Mouse (Mus musculus) midbrain, embryonic 11.5 days (tissue): Measurements from ENCODE around the gene Kcnj9. TPM values are rescaled to one million over a fixed set of nuclear protein-coding genes. Genes with fewer than 3 reads are reported as not detected.

Source experiments
- ATAC-seq: fragments of 200-750 bp; cut with Nextera tagmentation; 2 replicates; pipeline ENCODE4 v1.8.0; 2017; ENCODE audit warnings: moderate TSS enrichment, moderate library complexity; ENCODE audit not compliant: low FRiP score
- DNase-seq: peaks from one replicate; pipeline ENCODE4 v3.0.0; 2015; ENCODE audit warnings: low spot score; ENCODE audit errors: missing footprints
- H3K27ac ChIP-seq: fragments of 300-500 bp; sonication (generic); 2 replicates; pipeline ENCODE4 v1.5.1; 2014; ENCODE audit warnings: low read depth, low read length
- H3K27me3 ChIP-seq: fragments of 300-500 bp; sonication (generic); 2 replicates; pipeline ENCODE4 v1.6.1; 2014; ENCODE audit warnings: mild to moderate bottlenecking, low read length, moderate library complexity, mixed read lengths; ENCODE audit not compliant: control insufficient read depth, insufficient read depth
- H3K36me3 ChIP-seq: fragments of 300-500 bp; sonication (generic); 2 replicates; pipeline ENCODE4 v1.6.1; 2014; ENCODE audit warnings: mild to moderate bottlenecking, low read length, moderate library complexity, mixed read lengths; ENCODE audit not compliant: control insufficient read depth, insufficient read depth
- H3K4me1 ChIP-seq: fragments of 300-500 bp; sonication (generic); 2 replicates; pipeline ENCODE4 v1.6.1; 2014; ENCODE audit warnings: low read length; ENCODE audit not compliant: control insufficient read depth, insufficient read depth
- H3K4me2 ChIP-seq: fragments of 300-500 bp; sonication (generic); 2 replicates; pipeline ENCODE4 v1.6.1; 2014; ENCODE audit warnings: mild to moderate bottlenecking, moderate library complexity
- H3K4me3 ChIP-seq: fragments of 300-500 bp; sonication (generic); 2 replicates; pipeline ENCODE4 v1.5.1; 2014; ENCODE audit warnings: low read depth, low read length
- H3K9ac ChIP-seq: fragments of 300-500 bp; sonication (generic); 2 replicates; pipeline ENCODE4 v1.6.1; 2014; ENCODE audit warnings: low read length
- H3K9me3 ChIP-seq: fragments of 300-500 bp; sonication (generic); 2 replicates; pipeline ENCODE4 v1.6.1; 2016; ENCODE audit warnings: low read length; ENCODE audit not compliant: control insufficient read depth
- WGBS: fragments of 180-500 bp; shearing (Covaris S2); extraction: QIAGEN DNeasy Blood & Tissue Kit; methylation state at CpG from one replicate; pipeline ENCODE4 v1.1.7; 2014; 5-methylcytosine and 5-hydroxymethylcytosine counted together
- polyA plus RNA-seq: library from polyadenylated mRNA; unstranded; fragments of >200 nt; fragmentation: Nextera tagmentation; extraction: Ambion mirVana; gene quantifications from 2 replicates; pipeline ENCODE4 v1.2.1, GENCODE M21; 2014

Gene Kcnj9
- polyA plus RNA-seq, 1 experiment from 2014 or later: 0.37 TPM

- Histone ChIP-seq H3K9ac (no peak overlapping the region), H3K4me3 (no peak overlapping the region), H3K27ac (no peak overlapping the region), H3K4me2 (no peak overlapping the region), H3K27me3 (peaks cover 35% of the 10 kb centered on the region), H3K9me3 (no peaks in the 10 kb centered on the region), H3K4me1 (peaks cover 30% of the 10 kb centered on the region), H3K36me3 (no peaks in the 10 kb centered on the region)
- 93% methylated on average over 16 of the region's 16 CpGs for WGBS
- DNase-seq (peak; percentile 73), ATAC-seq (no peak)
Observed at GRCm38 (mm10) chr1:172327206-172328001, 1.7 kb downstream of the Kcnj9 start.

DNA sequence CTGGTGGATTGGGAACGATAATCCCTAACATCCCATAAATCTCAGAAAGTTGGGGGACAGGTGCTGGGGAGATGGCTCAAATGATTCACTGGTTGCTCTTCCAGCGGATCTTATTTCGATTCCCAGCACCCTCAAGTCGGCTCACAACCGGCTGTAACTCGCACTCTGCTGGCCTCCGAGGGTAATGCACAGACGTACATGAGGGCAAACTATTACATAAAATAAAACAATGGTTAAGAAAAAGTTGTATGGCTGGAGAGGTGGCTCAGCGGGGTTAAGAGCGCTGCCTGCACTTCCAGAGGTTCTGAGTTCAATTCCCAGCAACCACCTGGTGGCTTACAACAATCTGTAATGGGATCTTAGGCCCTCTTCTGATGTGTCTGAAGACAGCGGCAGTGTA, 2.4 kb downstream of the Kcnj9 start:
- DNase-seq: peak; percentile 81
- Histone ChIP-seq H3K9ac (no peak overlapping the region), H3K4me2 (peak overlapping the region; percentile 71), H3K27me3 (peaks cover 37% of the 10 kb centered on the region), H3K4me3 (peak overlapping the region; percentile 38; the same call in 1 of the 2 replicates), H3K9me3 (no peaks in the 10 kb centered on the region), H3K36me3 (no peaks in the 10 kb centered on the region), H3K4me1 (peaks cover 30% of the 10 kb centered on the region), H3K27ac (no peak overlapping the region)
- WGBS: 60% methylated on average over 11 of the region's 11 CpGs
- no peak for ATAC-seq

- H3K27ac ChIP-seq: no peak overlapping the region
- 22% methylated on average over 94 of the region's 94 CpGs for WGBS
Observed at GRCm38 (mm10) chr1:172325680-172326535, 3.2 kb downstream of the Kcnj9 start.

GRCm38 (mm10) chr1:172324725-172325124, 4.4 kb downstream of the Kcnj9 start:
- no peaks in the 10 kb centered on the region for H3K9me3 ChIP-seq
- ATAC-seq (peak; percentile 39; the same call in 1 of the 2 replicates), DNase-seq (peak; percentile 97)
- WGBS: 10% methylated on average over 7 of the region's 7 CpGs
- H3K9ac ChIP-seq: no peak overlapping the region
- no peak overlapping the region for H3K4me3 ChIP-seq
- H3K27me3 ChIP-seq: peaks cover 34% of the 10 kb centered on the region
- no peak overlapping the region for H3K27ac ChIP-seq
- peaks cover 32% of the 10 kb centered on the region for H3K4me1 ChIP-seq
- no peak overlapping the region for H3K4me2 ChIP-seq
- H3K36me3 ChIP-seq: no peaks in the 10 kb centered on the region

More at GRCm38 (mm10) chr1:172325680-172326535, 3.2 kb downstream of the Kcnj9 start:
- peak overlapping the region; percentile 38 for H3K4me3 ChIP-seq
- H3K9ac ChIP-seq: peak overlapping the region; percentile 52
- peaks cover 30% of the 10 kb centered on the region for H3K4me1 ChIP-seq
- no peaks in the 10 kb centered on the region for H3K9me3 ChIP-seq
- no peak for DNase-seq
- ATAC-seq: peak; percentile 27
- H3K36me3 ChIP-seq: no peaks in the 10 kb centered on the region
- H3K4me2 ChIP-seq: peak overlapping the region; percentile 71
- H3K27me3 ChIP-seq: peaks cover 37% of the 10 kb centered on the region

- H3K4me2 ChIP-seq: no peak overlapping the region
- H3K4me3 ChIP-seq: no peak overlapping the region
- ATAC-seq (no peak), DNase-seq (no peak)
- H3K9me3 ChIP-seq: no peaks in the 10 kb centered on the region
- no peak overlapping the region for H3K27ac ChIP-seq
- WGBS: 55% methylated on average over 6 of the region's 6 CpGs
- H3K36me3 ChIP-seq: peaks cover 2% of the 10 kb centered on the region; the same call in 1 of the 2 replicates
- peaks cover 34% of the 10 kb centered on the region for H3K27me3 ChIP-seq
- peaks cover 25% of the 10 kb centered on the region for H3K4me1 ChIP-seq
- no peak overlapping the region for H3K9ac ChIP-seq
Observed at GRCm38 (mm10) chr1:172323801-172324359, 5.2 kb downstream of the Kcnj9 start.

DNA sequence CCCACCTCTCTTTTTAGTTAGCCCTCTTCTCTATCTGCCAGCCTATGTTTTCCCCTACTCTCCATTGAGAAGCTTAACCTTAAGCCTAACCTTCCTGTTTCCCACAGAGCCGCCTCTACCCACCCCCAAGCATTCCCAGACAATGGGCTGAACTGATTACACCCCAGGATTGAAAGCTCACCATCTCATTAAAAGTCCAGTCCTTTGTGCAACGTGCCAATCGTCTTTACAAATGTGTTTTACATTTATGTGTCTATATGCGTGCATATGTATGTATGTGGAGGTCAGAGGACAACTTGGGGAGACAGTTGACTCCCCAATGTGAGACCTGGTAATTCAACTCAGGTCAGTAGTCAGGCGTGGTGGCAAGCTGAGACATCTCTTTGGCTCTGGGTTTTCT, 5.8 kb downstream of the Kcnj9 start:
- no peak for ATAC-seq
- peaks cover 2% of the 10 kb centered on the region; the same call in 1 of the 2 replicates for H3K36me3 ChIP-seq
- no peak overlapping the region for H3K27ac ChIP-seq
- H3K4me2 ChIP-seq: no peak overlapping the region
- H3K9me3 ChIP-seq: no peaks in the 10 kb centered on the region
- no peak overlapping the region for H3K9ac ChIP-seq
- peaks cover 24% of the 10 kb centered on the region for H3K4me1 ChIP-seq
- H3K27me3 ChIP-seq: peaks cover 34% of the 10 kb centered on the region
- no peak overlapping the region for H3K4me3 ChIP-seq
- 8% methylated on average over 5 of the region's 5 CpGs for WGBS
- no peak for DNase-seq

DNA sequence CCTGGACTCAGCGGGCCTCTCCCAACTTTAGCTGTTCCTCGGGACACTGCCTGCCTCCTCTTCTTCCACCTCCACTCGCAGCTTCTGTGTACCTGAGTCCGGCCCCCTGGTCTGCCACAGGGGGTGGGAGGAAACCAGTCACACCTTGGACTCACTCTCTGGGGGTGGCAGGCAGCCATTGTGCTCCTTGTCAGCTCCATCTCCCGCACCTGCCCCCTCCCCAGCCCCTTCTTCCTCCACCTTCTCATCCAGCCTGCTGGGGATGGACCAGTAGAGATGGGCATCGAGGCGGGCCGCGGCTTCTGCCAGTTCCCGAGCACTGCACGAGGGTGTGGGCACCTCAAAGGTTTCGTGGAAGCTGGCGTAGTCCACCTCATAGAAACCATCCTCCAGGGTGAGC, 6.4 kb downstream of the Kcnj9 start:
- H3K36me3 ChIP-seq: peaks cover 4% of the 10 kb centered on the region; the same call in 1 of the 2 replicates
- no peak overlapping the region for H3K4me3 ChIP-seq
- WGBS: 49% methylated on average over 13 of the region's 13 CpGs
- peaks cover 33% of the 10 kb centered on the region for H3K27me3 ChIP-seq
- H3K9me3 ChIP-seq: no peaks in the 10 kb centered on the region
- no peak overlapping the region for H3K27ac ChIP-seq
- H3K4me2 ChIP-seq: no peak overlapping the region
- no peak overlapping the region for H3K9ac ChIP-seq
- ATAC-seq (no peak), DNase-seq (no peak)
- peaks cover 24% of the 10 kb centered on the region for H3K4me1 ChIP-seq

DNA sequence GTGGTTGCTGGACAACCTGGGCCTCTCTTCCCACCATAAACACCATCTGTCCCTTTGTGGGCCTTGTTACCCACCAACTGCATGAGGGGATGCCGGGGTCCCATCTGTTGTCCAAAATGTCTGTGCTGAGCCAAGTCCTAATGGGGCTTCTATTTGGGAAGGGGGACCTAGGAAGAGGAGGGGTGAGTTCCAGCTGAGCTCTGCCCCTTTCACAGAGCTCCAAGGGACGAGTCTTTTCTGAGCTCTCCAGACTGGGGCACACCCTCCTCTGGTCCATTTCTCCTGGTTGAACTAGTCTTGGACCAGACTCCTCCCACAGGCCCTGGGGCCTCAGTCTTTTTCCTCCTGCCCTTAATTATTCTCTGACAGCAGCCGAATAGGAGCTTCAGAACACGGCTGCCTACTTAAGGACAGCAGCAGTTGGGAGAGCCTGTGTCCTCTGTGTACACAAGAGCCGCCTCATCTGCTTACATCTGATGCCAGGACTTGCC, 9.2 kb downstream of the Kcnj9 start:
- Histone ChIP-seq H3K4me1 (peaks cover 22% of the 10 kb centered on the region), H3K4me2 (no peak overlapping the region)

More for the DNA sequence above, 9.2 kb downstream of the Kcnj9 start:
- peaks cover 6% of the 10 kb centered on the region for H3K27me3 ChIP-seq
- DNase-seq (no peak), ATAC-seq (peak; percentile 31)
- H3K9ac ChIP-seq: no peak overlapping the region
- peak overlapping the region; percentile 48; the same call in 1 of the 2 replicates for H3K27ac ChIP-seq
- 42% methylated on average over 5 of the region's 5 CpGs for WGBS
- H3K4me3 ChIP-seq: no peak overlapping the region
- H3K9me3 ChIP-seq: no peaks in the 10 kb centered on the region
- H3K36me3 ChIP-seq: peaks cover 7% of the 10 kb centered on the region; the same call in 1 of the 2 replicates
